Mouse (Mus musculus): ENCODE data around the gene Cd70. TPM values are rescaled to one million over a fixed set of nuclear protein-coding genes. Genes with fewer than 3 reads are reported as not detected.
A peak's percentile ranks its signal among the peaks of the same experiment; 100 is the strongest.

Gene Cd70
- total RNA-seq, 2 experiments from 2014 or later: 0.61 TPM; not detected in 1

DNA sequence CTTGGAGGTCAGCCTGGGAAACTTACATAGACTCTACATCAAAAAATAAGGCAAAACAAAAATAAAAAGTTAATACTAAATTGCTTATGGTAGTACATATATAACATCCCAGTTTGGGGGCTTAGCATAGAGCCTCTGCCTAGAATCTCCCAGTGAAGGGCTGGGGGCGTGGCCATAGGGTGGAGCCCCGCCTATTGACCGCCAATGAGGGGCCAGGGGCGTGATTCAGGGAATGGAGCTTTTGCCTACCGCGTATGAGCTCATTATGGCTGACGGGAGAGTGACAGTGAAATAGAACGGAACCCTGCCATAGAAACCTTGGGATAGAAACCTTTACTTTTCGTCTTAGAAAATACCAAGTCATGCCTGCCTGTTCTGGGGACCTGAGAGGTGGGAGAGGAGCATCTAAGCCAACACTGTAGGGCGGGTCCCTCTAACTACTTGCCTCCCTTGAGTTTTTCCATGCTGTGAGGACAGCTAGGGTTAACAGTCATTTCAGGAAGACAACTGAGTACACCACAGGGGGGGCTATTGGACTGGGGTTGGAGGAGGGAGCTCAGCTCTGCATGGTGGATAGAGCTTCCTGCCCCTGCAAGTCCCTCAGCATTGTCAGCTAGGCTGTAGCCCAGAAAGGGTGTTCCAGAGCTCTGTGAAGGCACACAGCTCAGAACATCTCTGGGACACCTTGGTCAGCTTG is 49.8 kb downstream of the Cd70 start:
- DNase-seq (ENCODE audit: extremely low spot score in 1 of 2, low spot score in 1 of 2): no peak

- DNase-seq (ENCODE audit: extremely low spot score in 1 of 2, low spot score in 1 of 2): no peak
Observed at GRCm38 (mm10) chr17:57098321-57098720, 51.3 kb downstream of the Cd70 start.

- DNase-seq (ENCODE audit: extremely low spot score in 1 of 2, low spot score in 1 of 2): peak; percentile 87 to 96
Observed at GRCm38 (mm10) chr17:57096623-57096920, 53.0 kb downstream of the Cd70 start.

Other genes with a start within 250 kb of the Cd70 start
- 10 to 100 TPM; 66.7 to 79.9 TPM for gene Mllt1, start 214.4 kb downstream of the Cd70 start, total RNA-seq (2021)
- not detected for gene Acer1, start 167.7 kb downstream of the Cd70 start, total RNA-seq (2021)
- 10 to 100 TPM; 57.8 to 68.3 TPM for gene Clpp, start 159.5 kb downstream of the Cd70 start, total RNA-seq (2021)
- 10 to 100 TPM; 22.8 to 24.1 TPM for gene Alkbh7, start 152.4 kb downstream of the Cd70 start, total RNA-seq (2021)
- not detected for gene Pspn, start 149.8 kb downstream of the Cd70 start, total RNA-seq (2021)
- gene Gtf2f1, start 138.5 kb downstream of the Cd70 start, total RNA-seq (2021): 10 to 100 TPM; 59.7 to 60.1 TPM
- not detected for gene Gm17949, start 138.3 kb downstream of the Cd70 start, total RNA-seq (2021)
- gene Khsrp, start 118.3 kb downstream of the Cd70 start, total RNA-seq (2021): 100 to 1,000 TPM; 113 to 117 TPM
- under 1 TPM in 1 of 2 experiments, not detected in 1; 0.22 TPM for gene Slc25a41, start 108.1 kb downstream of the Cd70 start, total RNA-seq (2021)
- gene Crb3, start 90.7 kb downstream of the Cd70 start, total RNA-seq (2021): under 1 TPM in 1 of 2 experiments, not detected in 1; 0.99 TPM
- gene Slc25a23, start 89.9 kb downstream of the Cd70 start, total RNA-seq (2021): 100 to 1,000 TPM; 351 to 373 TPM
- 1 to 10 TPM in 1 of 2 experiments, under 1 TPM in 1; 0.47 to 2.0 TPM for gene Dennd1c, start 71.3 kb downstream of the Cd70 start, total RNA-seq (2021)
- 100 to 1,000 TPM; 633 to 647 TPM for gene Tubb4a, start 62.0 kb downstream of the Cd70 start, total RNA-seq (2021)
- under 1 TPM; 0.54 to 0.85 TPM for gene Tnfsf9, start 44.5 kb downstream of the Cd70 start, total RNA-seq (2021)
- not detected for gene Tnfsf14, start 44.4 kb upstream of the Cd70 start, total RNA-seq (2021)
- gene C3, start 78.4 kb upstream of the Cd70 start, total RNA-seq (2021): 1 to 10 TPM in 1 of 2 experiments, under 1 TPM in 1; 0.98 to 1.3 TPM
- gene Gpr108, start 98.7 kb upstream of the Cd70 start, total RNA-seq (2021): 10 to 100 TPM; 20.4 to 23.3 TPM
- gene Trip10, start 99.7 kb upstream of the Cd70 start, total RNA-seq (2021): 1 to 10 TPM; 5.9 to 7.4 TPM
- 1 to 10 TPM; 3.3 to 3.5 TPM for gene Vav1, start 129.3 kb upstream of the Cd70 start, total RNA-seq (2021)
- 1 to 10 TPM; 5.7 TPM for gene Adgre1, start 208.9 kb upstream of the Cd70 start, total RNA-seq (2021)

Data from layer of hippocampus, postnatal 25 days (tissue).